In the genomic region with DNA sequence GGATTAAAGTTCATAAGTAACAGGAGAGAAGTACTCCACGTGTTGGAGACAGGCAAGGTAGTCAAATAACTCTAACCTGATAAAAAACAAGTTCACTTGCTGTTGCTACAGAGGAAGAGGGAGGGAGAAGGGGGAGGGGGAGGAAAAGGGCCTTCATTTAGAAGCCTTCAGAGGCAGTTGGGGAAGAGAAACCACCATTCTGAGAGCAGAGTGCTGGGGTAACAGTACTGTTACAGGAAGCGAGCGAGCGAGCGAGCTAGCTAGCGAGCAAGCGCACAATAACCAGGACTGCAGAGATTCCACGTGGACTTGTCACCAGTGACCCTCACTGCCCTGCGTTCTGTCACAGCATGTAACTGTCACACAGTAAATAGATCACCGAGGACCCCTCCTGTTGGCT, we compare ENCODE assay signal across 8 mouse cellular contexts. TPM values are rescaled to one million over a fixed set of nuclear protein-coding genes. Genes with fewer than 3 reads are reported as not detected.
DNase-seq lines count a peak whose midpoint lies in the region; ATAC-seq lines count a peak whose summit lies in the region.

No protein-coding gene starts in this region.

- H3K9ac ChIP-seq in heart, embryonic 14.5 days (ENCODE audit: low read length), result no peak overlapping the region

- H3K27ac ChIP-seq in heart, embryonic 14.5 days (replicated peaks in 1 of 2; ENCODE audit: control insufficient read depth in 1 of 2, insufficient read depth in 1 of 2, low read depth in 2 of 2, low read length in 2 of 2), result 0 out of 4 replicates have a peak overlapping the region, but pooled peaks have one; percentile 15 to 27

- H3K4me1 ChIP-seq in heart, embryonic 14.5 days (ENCODE audit: control insufficient read depth in 2 of 2, insufficient read depth in 2 of 2, low read length in 2 of 2), result peaks cover 4 to 13% of the 10 kb centered on the region in 2 experiments

- H3K36me3 ChIP-seq in heart, embryonic 14.5 days (ENCODE audit: control insufficient read depth, insufficient read depth, low read length), result no peaks in the 10 kb centered on the region

- no peak for ATAC-seq in heart, embryonic 14.5 days (ENCODE audit: insufficient number of reproducible peaks, insufficient read depth, low FRiP score, low read depth)
- ATAC-seq in granulocyte monocyte progenitor cell, adult 5-6 weeks (replicated peaks; ENCODE audit: poor library complexity, severe bottlenecking), result peak; percentile 98

- DNase-seq in heart, adult 18-20 months, result no peak
- peak; percentile 85 for DNase-seq in CD4-positive, CD25-positive, alpha-beta regulatory T cell, adult 2 months (ENCODE audit: low read depth, low spot score)
- peak; percentile 28 for DNase-seq in retina, embryonic 14.5 days (ENCODE audit: low spot score)
- no peak for DNase-seq in left cerebral cortex, postnatal 10 days (ENCODE audit: extremely low spot score in 1 of 2, low spot score in 2 of 2)
- no peak for DNase-seq in gastrocnemius, adult 8-10 months (ENCODE audit: low spot score in 2 of 2)
- no peak for DNase-seq in adrenal gland, adult 2 months

- no peaks in the 10 kb centered on the region for H3K27me3 ChIP-seq in heart, embryonic 14.5 days (ENCODE audit: control insufficient read depth, insufficient read depth, low read length)

- H3K4me2 ChIP-seq in heart, embryonic 14.5 days (ENCODE audit: low read length), result peak overlapping the region; percentile 34; the same call in 1 of the 2 replicates

- intact Hi-C loops in left cerebral cortex, postnatal 10 days (cut with DNase I), result no loop called here

- no peaks in the 10 kb centered on the region for H3K9me3 ChIP-seq in heart, embryonic 14.5 days (ENCODE audit: control insufficient read depth, low read length)

- WGBS in heart, embryonic 14.5 days, result 14% methylated on average over 10 of the region's 10 CpGs

- no peak overlapping the region for H3K4me3 ChIP-seq in heart, embryonic 14.5 days (ENCODE audit: control insufficient read depth in 1 of 2, insufficient read depth in 1 of 2, low read depth in 1 of 2, low read length in 2 of 2)

RNA-seq across cellular contexts. Expression of gene Kcnip2, which starts 27.6 kb away (rescaled TPM):
- polyA plus RNA-seq in heart, embryonic 14.5 days (2014; fragmentation: Nextera tagmentation; extraction: Ambion mirVana), result 3.1 and 3.6 TPM in 2 replicates
- 100 to 1,000 TPM; 176 to 206 TPM for total RNA-seq in heart, adult 18-20 months (2021)
- not detected in 2 replicates for total RNA-seq in granulocyte monocyte progenitor cell, adult 5-6 weeks (2014; fragmentation: Nextera tagmentation)
- not detected in 2 replicates for total RNA-seq in granulocyte monocyte progenitor cell, adult 5-6 weeks (2017)
- total RNA-seq in left cerebral cortex, postnatal 10 days (2021), result 100 to 1,000 TPM; 114 to 127 TPM
- total RNA-seq in gastrocnemius, adult 8-10 months (2022), result under 1 TPM; 0.39 to 0.78 (median 0.58) TPM
- total RNA-seq in adrenal gland, adult 2 months (2021), result under 1 TPM; 0.12 to 0.38 TPM
- 0.25 and 0.28 TPM in 2 replicates for polyA plus RNA-seq in adrenal gland, adult 2 months (2012; rRNA removed)

RNA-seq across cellular contexts. Expression of gene Mgea5, which starts 59.8 kb away (rescaled TPM):
- 47.0 and 47.1 TPM in 2 replicates for polyA plus RNA-seq in heart, embryonic 14.5 days (2014; fragmentation: Nextera tagmentation; extraction: Ambion mirVana)
- total RNA-seq in heart, adult 18-20 months (2021), result 10 to 100 TPM; 72.5 to 76.3 TPM
- total RNA-seq in granulocyte monocyte progenitor cell, adult 5-6 weeks (2014; fragmentation: Nextera tagmentation), result 76.2 and 99.7 TPM in 2 replicates
- total RNA-seq in granulocyte monocyte progenitor cell, adult 5-6 weeks (2017), result 106 and 110 TPM in 2 replicates
- 100 to 1,000 TPM; 146 to 152 TPM for total RNA-seq in left cerebral cortex, postnatal 10 days (2021)
- total RNA-seq in gastrocnemius, adult 8-10 months (2022), result 10 to 100 TPM; 32.7 to 43.3 (median 39.8) TPM
- 10 to 100 TPM; 55.8 to 85.1 TPM for total RNA-seq in adrenal gland, adult 2 months (2021)
- 5.4 and 8.2 TPM in 2 replicates for polyA plus RNA-seq in adrenal gland, adult 2 months (2012; rRNA removed)

Comparison
In these comparisons a context has a peak if more than half of its experiments do, and no peak if none do; other contexts are left out.
1. DNase-seq: peak in CD4-positive, CD25-positive, alpha-beta regulatory T cell, adult 2 months (single experiment) and retina, embryonic 14.5 days (single experiment); none in heart, adult 18-20 months (0 of 2), left cerebral cortex, postnatal 10 days (0 of 2), gastrocnemius, adult 8-10 months (0 of 2) and adrenal gland, adult 2 months (single experiment).
2. RNA of gene Kcnip2, which starts 27.6 kb away (total RNA-seq): 176 to 206 TPM in heart, adult 18-20 months and 114 to 127 TPM in left cerebral cortex, postnatal 10 days; 0.39 to 0.78 TPM in gastrocnemius, adult 8-10 months, 0.12 to 0.38 TPM in adrenal gland, adult 2 months and not detected in granulocyte monocyte progenitor cell, adult 5-6 weeks; every median in the first group is over 10 times any median in the second.